Mouse (Mus musculus): Measurements from ENCODE around the gene Col10a1. TPM values are rescaled to one million over a fixed set of nuclear protein-coding genes. Genes with fewer than 3 reads are reported as not detected.
"Not testable (repeated sequence)": the region's sequence is repeated elsewhere in the genome, so short reads cannot be mapped to it uniquely, and the experiment has no call there.

Col10a1 gene
- total RNA-seq (2021): not detected
- long read RNA-seq, experiment 1: 0 reads
- long read RNA-seq, experiment 2: 0 reads

- intact Hi-C loops (cut with DNase I; ENCODE audit: low total_unique reads): no loop called here
- DNase-seq: no peak
These were observed at the start of gene Col10a1 for GRCm38 (mm10) chr10:34389681-34390080. TSS of gene Col10a1 (plus strand) at chr10:34389981.

- no peak for DNase-seq
- intact Hi-C loops (cut with DNase I; ENCODE audit: low total_unique reads): no loop called here
These were observed 48.8 kb upstream of the Col10a1 start for GRCm38 (mm10) chr10:34341014-34341413.

- intact Hi-C loops (cut with DNase I; ENCODE audit: low total_unique reads): no loop called here
- no peak for DNase-seq
These were observed 47.9 kb upstream of the Col10a1 start for GRCm38 (mm10) chr10:34341886-34342285.

- intact Hi-C loops (cut with DNase I; ENCODE audit: low total_unique reads): no loop called here
- no peak for DNase-seq
These were observed 37.6 kb upstream of the Col10a1 start for GRCm38 (mm10) chr10:34352166-34352565.

- intact Hi-C loops (cut with DNase I; ENCODE audit: low total_unique reads): no loop called here
- DNase-seq: no peak
These were observed 31.5 kb upstream of the Col10a1 start for GRCm38 (mm10) chr10:34358263-34358662.

- intact Hi-C loops (cut with DNase I; ENCODE audit: low total_unique reads): no loop called here
- peak; percentile 5 for DNase-seq
These were observed 26.0 kb upstream of the Col10a1 start for GRCm38 (mm10) chr10:34363756-34364155.

- intact Hi-C loops (cut with DNase I; ENCODE audit: low total_unique reads): no loop called here
- no peak for DNase-seq
These were observed 21.6 kb upstream of the Col10a1 start for GRCm38 (mm10) chr10:34368138-34368537.

- no peak for DNase-seq
- intact Hi-C loops (cut with DNase I; ENCODE audit: low total_unique reads): no loop called here
These were observed 16.4 kb upstream of the Col10a1 start for GRCm38 (mm10) chr10:34373332-34373731.

- intact Hi-C loops (cut with DNase I; ENCODE audit: low total_unique reads): no loop called here
- no peak for DNase-seq
These were observed 4.1 kb upstream of the Col10a1 start for GRCm38 (mm10) chr10:34385636-34386035.

- intact Hi-C loops (cut with DNase I; ENCODE audit: low total_unique reads): no loop called here
These were observed 7.2 kb downstream of the Col10a1 start for GRCm38 (mm10) chr10:34396959-34397358.

GRCm38 (mm10) chr10:34399267-34399666 is 9.5 kb downstream of the Col10a1 start:
- no peak for DNase-seq
- intact Hi-C loops (cut with DNase I; ENCODE audit: low total_unique reads): no loop called here

More at GRCm38 (mm10) chr10:34396959-34397358, 7.2 kb downstream of the Col10a1 start:
- DNase-seq: no peak

GRCm38 (mm10) chr10:34418204-34418756 is 28.5 kb downstream of the Col10a1 start, which contains the start of gene Nt5dc1:
TSS of gene Nt5dc1 (minus strand) at chr10:34418552.
- peak; percentile 95 for DNase-seq
- intact Hi-C loops (cut with DNase I; ENCODE audit: low total_unique reads): no loop called here

GRCm38 (mm10) chr10:34418794-34419193 is 29.0 kb downstream of the Col10a1 start:
- intact Hi-C loops (cut with DNase I; ENCODE audit: low total_unique reads); DNase-seq: not testable (repeated sequence)

GRCm38 (mm10) chr10:34431783-34432182 is 42.0 kb downstream of the Col10a1 start:
- no peak for DNase-seq
- intact Hi-C loops (cut with DNase I; ENCODE audit: low total_unique reads): no loop called here

- intact Hi-C loops (cut with DNase I; ENCODE audit: low total_unique reads); DNase-seq: not testable (repeated sequence)
These were observed 44.4 kb downstream of the Col10a1 start for GRCm38 (mm10) chr10:34434191-34434590.

Other genes starting within 250 kb of the Col10a1 start
- 10 to 100 TPM in 1 of 2 experiments, 1 to 10 TPM in 1; 6.9 to 10.7 TPM for gene Dse, start 182.3 kb upstream of the Col10a1 start, total RNA-seq (2021)
- gene Tspyl1, start 107.8 kb upstream of the Col10a1 start, total RNA-seq (2021): 10 to 100 TPM; 45.4 to 46.9 TPM
- 1 to 10 TPM; 1.8 TPM for gene Tspyl4, start 92.5 kb upstream of the Col10a1 start, total RNA-seq (2021)
- gene Nt5dc1, start 28.6 kb downstream of the Col10a1 start, total RNA-seq (2021): 1 to 10 TPM; 4.7 to 4.9 TPM
- gene Frk, start 93.4 kb downstream of the Col10a1 start, total RNA-seq (2021): 1 to 10 TPM; 1.3 to 1.9 TPM